Mouse (Mus musculus): ENCODE measurements around the gene Fgfr4. TPM values are rescaled to one million over a fixed set of nuclear protein-coding genes. Genes with fewer than 3 reads are reported as not detected.

Fgfr4 gene
- total and polyA plus RNA-seq, 2 experiments from 2014 or later, result 0.84 to 1.5 TPM

GRCm38 (mm10) chr13:55163553-55163952, 11.1 kb downstream of the Fgfr4 start:
- no peaks in the 10 kb centered on the region for H3K27me3 ChIP-seq (ENCODE audit: insufficient read depth, low read length)
- no peaks in the 10 kb centered on the region for H3K9me3 ChIP-seq (ENCODE audit: low read length)
- H3K4me1 ChIP-seq (ENCODE audit: insufficient read depth, low read length), result 0 out of 2 replicates have a peak, but pooled peaks cover 2% of the 10 kb centered on the region
- H3K36me3 ChIP-seq (ENCODE audit: insufficient read depth, low read length), result no peaks in the 10 kb centered on the region
- no peak overlapping the region for H3K4me2 ChIP-seq (ENCODE audit: low read depth, low read length)
- no peak overlapping the region for H3K9ac ChIP-seq (replicated peaks; ENCODE audit: low read length)
- ATAC-seq (no peak), DNase-seq (ENCODE audit: low spot score) (no peak)
- WGBS, result 57% methylated on average over 5 of the region's 5 CpGs
- no peak for TF ChIP-seq CTCF (IDR thresholded peaks at IDR 0.05; ENCODE audit: low read depth)
- no peak overlapping the region for H3K27ac ChIP-seq
- no peak overlapping the region for H3K4me3 ChIP-seq (ENCODE audit: low read length)

- H3K4me3 ChIP-seq (ENCODE audit: low read length), result no peak overlapping the region
- ATAC-seq (no peak), DNase-seq (ENCODE audit: low spot score) (no peak)
- no peak overlapping the region for H3K9ac ChIP-seq (replicated peaks; ENCODE audit: low read length)
- no peaks in the 10 kb centered on the region for H3K27me3 ChIP-seq (ENCODE audit: insufficient read depth, low read length)
- H3K36me3 ChIP-seq (ENCODE audit: insufficient read depth, low read length), result no peaks in the 10 kb centered on the region
- WGBS, result 81% methylated on average over 16 of the region's 16 CpGs
- H3K27ac ChIP-seq, result no peak overlapping the region
- H3K4me2 ChIP-seq (ENCODE audit: low read depth, low read length), result no peak overlapping the region
- no peaks in the 10 kb centered on the region for H3K9me3 ChIP-seq (ENCODE audit: low read length)
- H3K4me1 ChIP-seq (ENCODE audit: insufficient read depth, low read length), result peaks cover 7% of the 10 kb centered on the region; the same call in 1 of the 2 replicates
- TF ChIP-seq CTCF (IDR thresholded peaks at IDR 0.05; ENCODE audit: low read depth), result no peak
Observed at GRCm38 (mm10) chr13:55165831-55166339, 13.4 kb downstream of the Fgfr4 start.

GRCm38 (mm10) chr13:55166806-55167725, 14.6 kb downstream of the Fgfr4 start:
- H3K4me3 ChIP-seq (ENCODE audit: low read length), result no peak overlapping the region
- no peaks in the 10 kb centered on the region for H3K27me3 ChIP-seq (ENCODE audit: insufficient read depth, low read length)
- H3K4me1 ChIP-seq (ENCODE audit: insufficient read depth, low read length), result peaks cover 13% of the 10 kb centered on the region; the same call in 1 of the 2 replicates
- no peak overlapping the region for H3K9ac ChIP-seq (replicated peaks; ENCODE audit: low read length)
- no peaks in the 10 kb centered on the region for H3K36me3 ChIP-seq (ENCODE audit: insufficient read depth, low read length)
- H3K4me2 ChIP-seq (ENCODE audit: low read depth, low read length), result no peak overlapping the region
- DNase-seq (ENCODE audit: low spot score) (no peak), ATAC-seq (no peak)
- H3K27ac ChIP-seq, result no peak overlapping the region
- H3K9me3 ChIP-seq (ENCODE audit: low read length), result no peaks in the 10 kb centered on the region
- WGBS, result 89% methylated on average over 32 of the region's 32 CpGs
- TF ChIP-seq CTCF (IDR thresholded peaks at IDR 0.05; ENCODE audit: low read depth), result no peak

GRCm38 (mm10) chr13:55167798-55168197, 15.4 kb downstream of the Fgfr4 start:
- H3K4me1 ChIP-seq (ENCODE audit: insufficient read depth, low read length), result peaks cover 13% of the 10 kb centered on the region; the same call in 1 of the 2 replicates
- H3K4me3 ChIP-seq (ENCODE audit: low read length), result no peak overlapping the region
- no peaks in the 10 kb centered on the region for H3K27me3 ChIP-seq (ENCODE audit: insufficient read depth, low read length)
- no peak overlapping the region for H3K4me2 ChIP-seq (ENCODE audit: low read depth, low read length)
- 75% methylated on average over 11 of the region's 11 CpGs for WGBS
- DNase-seq (ENCODE audit: low spot score) (no peak), ATAC-seq (no peak)
- H3K9ac ChIP-seq (replicated peaks; ENCODE audit: low read length), result no peak overlapping the region
- H3K9me3 ChIP-seq (ENCODE audit: low read length), result no peaks in the 10 kb centered on the region
- H3K36me3 ChIP-seq (ENCODE audit: insufficient read depth, low read length), result no peaks in the 10 kb centered on the region
- TF ChIP-seq CTCF (IDR thresholded peaks at IDR 0.05; ENCODE audit: low read depth), result no peak
- H3K27ac ChIP-seq, result no peak overlapping the region

GRCm38 (mm10) chr13:55168255-55168654, 15.8 kb downstream of the Fgfr4 start:
- Histone ChIP-seq H3K27me3 (ENCODE audit: insufficient read depth, low read length) (no peaks in the 10 kb centered on the region), H3K9ac (replicated peaks; ENCODE audit: low read length) (no peak overlapping the region), H3K4me3 (ENCODE audit: low read length) (no peak overlapping the region), H3K9me3 (ENCODE audit: low read length) (no peaks in the 10 kb centered on the region), H3K4me1 (ENCODE audit: insufficient read depth, low read length) (peaks cover 13% of the 10 kb centered on the region; the same call in 1 of the 2 replicates), H3K4me2 (ENCODE audit: low read depth, low read length) (no peak overlapping the region), H3K27ac (peak overlapping the region; percentile 49; the same call in 1 of the 2 replicates), H3K36me3 (ENCODE audit: insufficient read depth, low read length) (no peaks in the 10 kb centered on the region)
- DNase-seq (ENCODE audit: low spot score), result no peak
- ATAC-seq, result no peak
- TF ChIP-seq CTCF (IDR thresholded peaks at IDR 0.05; ENCODE audit: low read depth), result no peak
- 78% methylated on average over 5 of the region's 5 CpGs for WGBS

- Histone ChIP-seq H3K4me1 (ENCODE audit: insufficient read depth, low read length) (peaks cover 13% of the 10 kb centered on the region; the same call in 1 of the 2 replicates), H3K9ac (replicated peaks; ENCODE audit: low read length) (no peak overlapping the region)
Observed at GRCm38 (mm10) chr13:55168958-55169369, 16.5 kb downstream of the Fgfr4 start.

More at GRCm38 (mm10) chr13:55168958-55169369, 16.5 kb downstream of the Fgfr4 start:
- TF ChIP-seq CTCF (IDR thresholded peaks at IDR 0.05; ENCODE audit: low read depth), result no peak
- Histone ChIP-seq H3K27me3 (ENCODE audit: insufficient read depth, low read length) (no peaks in the 10 kb centered on the region), H3K9me3 (ENCODE audit: low read length) (no peaks in the 10 kb centered on the region), H3K4me2 (ENCODE audit: low read depth, low read length) (no peak overlapping the region), H3K27ac (peak overlapping the region; percentile 49; the same call in 1 of the 2 replicates), H3K4me3 (ENCODE audit: low read length) (no peak overlapping the region), H3K36me3 (ENCODE audit: insufficient read depth, low read length) (no peaks in the 10 kb centered on the region)
- WGBS, result 18% methylated on average over 13 of the region's 13 CpGs
- ATAC-seq (peak; percentile 90), DNase-seq (ENCODE audit: low spot score) (peak; percentile 81)
